Mouse (Mus musculus) urinary bladder, postnatal 36 days (tissue): ENCODE results near the gene E4f1.

ENCODE experiments used
- DNase-seq, 2 experiments: peaks; one replicate each; pipeline ENCODE4 v3.0.0; 2022; ENCODE audit warnings: low spot score in 2 of 2, mixed read lengths in 1 of 2

Gene E4f1

DNA sequence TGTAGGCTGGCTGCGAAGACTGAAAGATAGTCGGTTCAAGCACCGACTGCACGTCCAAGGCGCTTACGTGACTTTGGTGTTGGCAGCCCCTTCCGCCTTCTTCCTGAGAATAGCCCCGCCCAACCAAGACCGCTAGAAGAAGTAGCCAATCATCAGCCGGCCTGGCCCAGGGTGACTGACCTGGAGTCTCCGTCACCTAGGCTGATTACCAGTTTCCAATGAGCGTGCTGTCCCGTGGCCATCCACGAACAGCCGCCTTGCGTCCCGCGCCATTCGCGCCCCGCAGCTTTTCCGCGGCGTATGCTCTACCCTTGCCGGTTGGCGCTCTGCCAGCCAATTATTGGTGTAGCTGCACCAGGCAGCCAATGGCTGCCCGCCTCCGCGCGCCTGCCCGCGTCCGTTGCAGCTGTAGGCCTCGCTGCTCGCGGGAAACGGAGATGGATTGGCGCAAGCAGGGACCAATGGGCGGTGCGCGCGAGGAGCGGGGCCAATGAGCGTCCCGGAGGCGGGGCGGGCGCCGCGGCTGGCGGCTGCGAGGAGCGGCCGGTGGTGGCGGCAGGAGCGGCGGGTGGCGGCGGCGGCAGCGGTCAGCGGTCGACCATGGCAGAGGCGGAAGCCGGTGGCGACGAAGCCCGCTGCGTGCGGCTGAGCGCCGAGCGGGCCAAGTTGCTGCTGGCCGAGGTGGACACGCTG, at the start of gene E4f1, which contains the start of gene Pgp:
E4f1 (minus strand) TSS at position 404 of the 693 bp plus-strand sequence.
Pgp (plus strand) TSS at position 483 of the 693 bp plus-strand sequence.
- peak; percentile 97 to 98 for DNase-seq

DNA sequence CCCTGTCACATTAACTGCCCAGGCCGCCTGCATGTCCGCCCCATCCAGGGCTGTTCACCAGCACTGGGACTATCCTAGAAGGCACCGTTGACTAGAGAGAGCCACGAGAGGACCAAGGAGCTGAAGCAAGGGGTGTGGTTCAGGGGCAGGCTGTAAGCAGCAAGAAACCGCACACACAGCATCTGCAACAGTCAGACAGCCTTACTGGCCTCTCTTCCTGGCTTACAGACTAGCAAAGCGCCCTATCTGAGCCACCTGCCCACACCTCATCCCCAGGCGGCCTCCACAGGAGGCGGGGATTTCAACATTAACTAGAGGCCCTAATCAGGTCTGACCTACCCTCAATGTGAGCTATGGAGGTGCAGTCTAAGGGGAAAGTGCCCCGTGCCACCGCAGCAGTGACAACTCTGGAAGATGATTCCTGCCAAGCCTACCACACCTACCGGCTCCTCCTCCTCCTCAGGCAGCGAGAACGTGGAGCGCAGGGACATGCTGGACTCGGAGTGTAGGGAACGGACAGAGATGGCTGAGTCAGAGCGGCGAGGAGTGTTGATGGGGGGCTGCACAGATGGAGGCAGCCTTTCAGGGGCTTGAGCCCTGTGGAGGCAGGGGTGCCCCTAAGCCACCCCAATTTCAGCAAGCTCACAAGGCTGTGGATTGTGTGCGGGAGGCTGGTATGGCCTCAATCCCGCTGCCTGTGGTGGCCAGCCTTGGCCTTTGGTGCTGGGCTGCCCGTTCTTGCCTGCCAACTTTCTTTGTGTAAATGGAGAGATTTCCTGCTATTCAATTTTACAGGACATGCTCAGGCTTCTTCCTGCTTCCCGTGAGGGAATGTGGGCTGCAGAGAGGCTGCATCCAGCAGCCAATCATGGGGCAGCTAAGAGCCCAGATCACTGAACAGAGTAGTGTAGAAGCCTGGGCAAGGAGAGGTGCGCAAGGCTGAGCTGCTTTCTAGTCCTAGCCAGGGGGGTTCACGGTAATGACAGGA, 44.5 kb upstream of the E4f1 start:
- no peak for DNase-seq

DNA sequence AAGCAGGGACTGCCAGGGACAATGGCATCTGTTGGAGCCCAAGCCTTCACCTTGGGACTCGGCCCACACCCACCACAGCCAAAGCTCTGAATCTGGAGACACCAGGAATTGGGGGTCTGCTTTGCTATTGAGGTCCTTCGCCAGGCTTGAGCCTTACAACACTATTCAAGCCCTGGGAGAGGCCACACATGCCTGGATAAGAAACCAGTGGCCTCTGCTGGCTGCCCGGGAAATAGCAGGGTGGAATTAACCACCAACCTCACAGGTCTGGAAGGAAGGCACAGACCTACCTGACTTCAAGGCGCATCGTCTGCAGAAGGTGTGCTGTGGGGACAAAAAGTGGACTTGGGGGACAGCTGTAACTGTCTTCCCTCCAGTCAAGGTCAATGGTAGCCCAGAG, 43.5 kb upstream of the E4f1 start:
- peak; percentile 37 to 46 for DNase-seq

DNA sequence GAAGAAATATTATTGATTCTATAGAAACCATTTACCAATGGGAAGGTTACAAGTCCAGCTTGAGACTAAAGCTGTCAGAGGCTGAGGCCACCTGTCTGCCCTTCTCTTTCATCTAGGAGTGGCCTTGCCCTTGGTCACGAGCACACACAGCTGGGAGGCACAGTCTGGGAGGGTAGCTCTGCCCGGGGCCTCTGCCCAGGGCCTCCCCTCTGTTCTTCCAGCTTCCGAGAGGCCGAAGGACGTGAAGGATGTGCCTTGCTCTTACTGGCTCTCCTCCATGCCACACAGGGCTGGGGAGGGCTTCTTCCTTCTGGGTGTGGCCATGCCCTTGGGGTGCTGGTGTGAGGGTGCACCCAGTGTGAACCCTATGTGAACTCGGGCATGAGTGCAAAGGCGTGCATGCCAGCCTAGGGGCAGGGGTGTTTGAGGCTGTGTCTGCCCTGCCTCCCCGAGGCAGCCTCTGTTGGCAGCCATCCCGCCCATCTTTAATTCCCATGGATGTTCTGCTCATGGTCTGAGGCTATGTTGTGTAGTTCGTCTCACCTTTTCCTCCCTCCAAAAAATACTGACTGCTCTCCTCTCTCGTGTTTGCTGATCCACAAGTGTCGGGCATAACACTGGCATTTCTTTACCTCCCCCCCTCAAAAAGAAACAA, 37.8 kb upstream of the E4f1 start:
- DNase-seq, result no peak

DNA sequence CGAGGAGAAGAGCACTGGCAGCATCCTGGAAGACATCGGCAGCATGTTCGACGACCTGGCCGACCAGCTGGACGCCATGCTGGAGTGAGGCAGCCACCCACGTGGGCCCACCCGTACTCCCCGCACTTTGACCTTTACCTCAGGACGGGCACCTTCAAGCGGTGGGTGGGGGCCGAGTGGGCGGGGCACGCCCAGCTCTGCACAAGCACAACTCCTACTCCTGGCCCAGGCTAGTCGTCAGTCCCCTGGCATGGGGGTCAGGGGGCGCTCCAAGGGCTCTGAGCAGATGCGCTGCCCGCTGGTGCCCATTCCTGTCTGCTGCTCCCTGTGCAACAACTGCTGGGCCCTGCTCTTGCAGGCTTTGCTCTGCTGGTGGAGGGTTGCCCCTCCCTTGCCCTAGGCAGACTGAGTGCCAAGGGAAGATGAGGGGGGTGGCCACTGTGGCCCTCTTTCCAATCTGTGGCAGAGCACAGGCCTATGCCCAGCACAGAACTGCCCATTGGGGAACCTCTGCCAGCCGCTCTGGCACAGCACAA, 37.1 kb upstream of the E4f1 start:
- DNase-seq, result no peak

DNA sequence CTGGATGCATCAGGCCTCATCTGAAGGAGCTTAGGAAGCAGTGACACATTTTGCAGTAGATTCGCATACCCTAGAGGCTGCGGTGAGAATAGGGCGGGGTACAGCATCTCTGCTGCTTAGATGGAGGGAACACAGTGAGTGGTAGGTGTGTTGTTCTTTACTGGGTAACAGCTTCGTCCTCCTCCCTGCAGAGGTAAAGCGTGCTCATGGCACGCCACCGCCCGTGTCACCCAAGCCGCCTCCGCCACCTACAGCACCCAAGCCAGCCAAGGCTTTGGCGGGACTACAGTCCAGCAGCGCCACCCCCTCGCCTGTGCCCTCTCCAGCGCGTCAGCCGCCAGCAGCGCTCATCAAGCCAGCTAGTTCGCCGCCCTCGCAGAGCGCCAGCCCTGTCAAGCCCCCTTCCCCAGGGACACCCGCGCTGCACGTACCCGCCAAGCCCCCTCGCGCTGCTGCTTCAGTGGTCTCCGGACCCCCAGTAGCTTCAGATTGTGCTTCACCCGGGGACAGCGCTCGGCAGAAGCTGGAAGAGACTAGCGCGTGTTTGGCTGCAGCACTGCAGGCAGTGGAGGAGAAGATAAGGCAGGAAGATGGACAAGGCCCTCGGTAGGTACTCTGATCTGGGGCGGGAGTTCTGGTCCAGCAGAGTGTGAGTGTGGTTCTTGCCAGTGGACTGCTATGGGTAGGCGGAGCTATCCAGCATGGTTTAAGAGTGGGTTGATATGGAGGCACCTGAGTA, 36.4 kb upstream of the E4f1 start:
- DNase-seq, result no peak

DNA sequence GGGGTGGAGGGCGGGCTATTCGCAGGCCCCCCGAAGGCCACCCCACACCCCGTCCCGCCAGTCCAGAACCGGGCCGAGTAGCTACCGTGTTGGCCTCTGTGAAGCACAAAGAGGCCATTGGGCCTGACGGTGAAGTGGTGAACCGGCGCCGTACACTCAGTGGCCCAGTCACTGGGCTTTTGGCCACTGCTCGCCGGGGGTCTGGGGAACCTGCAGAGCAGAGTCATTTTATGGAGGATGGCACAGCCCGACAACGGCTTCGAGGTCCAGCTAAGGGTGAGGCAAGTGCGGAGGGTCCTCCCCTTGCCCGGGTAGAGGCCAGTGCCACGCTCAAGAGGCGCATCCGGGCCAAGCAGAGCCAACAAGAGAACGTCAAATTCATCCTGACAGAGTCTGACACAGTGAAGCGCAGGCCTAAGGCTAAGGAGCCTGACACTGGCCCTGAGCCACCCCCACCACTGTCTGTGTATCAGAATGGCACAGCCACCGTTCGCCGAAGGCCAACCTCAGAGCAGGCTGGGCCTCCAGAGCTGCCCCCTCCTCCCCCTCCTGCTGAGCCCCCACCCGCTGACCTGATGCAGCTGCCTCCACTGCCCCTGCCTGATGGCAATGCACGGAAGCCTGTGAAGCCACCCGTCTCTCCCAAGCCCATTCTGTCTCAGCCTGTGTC, 35.3 kb upstream of the E4f1 start:
- DNase-seq, result no peak

DNA sequence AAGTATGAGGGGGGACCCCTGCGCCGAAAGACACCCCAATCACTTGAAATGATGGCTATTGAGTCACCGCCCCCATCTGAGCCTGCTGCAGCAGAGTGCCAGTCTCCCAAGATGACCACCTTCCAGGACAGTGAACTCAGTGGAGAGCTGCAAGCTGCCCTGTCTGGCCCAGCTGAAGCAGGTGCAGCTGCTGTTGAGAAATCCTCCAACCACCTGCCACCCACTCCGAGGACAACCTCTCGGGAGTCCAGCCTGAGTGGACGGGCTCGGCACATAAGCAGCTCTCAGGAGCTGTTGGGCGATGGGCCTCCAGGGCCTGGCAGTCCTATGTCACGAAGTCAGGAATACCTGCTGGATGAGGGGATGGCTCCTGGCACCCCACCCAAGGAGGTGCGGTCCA, 34.0 kb upstream of the E4f1 start:
- DNase-seq, result no peak

DNA sequence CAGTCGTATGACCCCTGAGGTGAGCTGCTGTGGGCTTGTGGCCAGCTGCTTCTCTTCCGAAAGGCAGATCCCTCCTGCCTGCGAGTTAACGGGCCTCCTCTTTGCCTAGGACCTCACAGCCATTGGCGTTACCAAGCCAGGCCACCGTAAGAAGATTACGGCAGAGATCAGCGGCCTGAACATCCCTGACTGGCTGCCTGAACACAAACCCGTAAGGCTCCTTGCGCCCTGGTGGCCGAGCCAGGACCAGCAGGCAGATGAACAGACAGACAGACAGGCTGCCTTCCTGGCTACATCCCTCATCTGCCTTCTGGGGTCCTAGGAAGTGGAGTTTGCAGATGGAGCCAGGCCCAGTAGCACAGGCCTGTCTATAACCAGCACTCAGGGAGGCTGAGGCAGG, 32.1 kb upstream of the E4f1 start:
- DNase-seq, result no peak

DNA sequence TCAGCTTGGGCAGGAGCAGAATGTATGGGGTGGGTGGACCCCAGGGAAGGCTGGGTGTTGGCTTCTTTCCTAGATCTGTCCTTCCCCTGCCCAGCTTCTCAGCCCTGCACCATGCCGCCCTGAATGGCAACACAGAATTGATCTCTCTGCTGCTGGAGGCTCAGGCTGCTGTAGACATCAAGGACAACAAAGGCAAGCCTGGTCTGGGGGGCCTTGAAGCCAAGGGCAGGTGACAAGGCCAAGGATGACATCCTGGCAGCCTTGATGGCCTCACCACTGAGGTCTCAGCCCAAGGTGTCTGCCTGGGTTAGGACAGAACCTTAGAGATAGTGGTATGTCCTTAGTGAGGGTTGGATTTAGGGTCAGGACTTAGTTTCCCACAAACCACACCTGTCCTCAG, 25.9 kb upstream of the E4f1 start:
- DNase-seq, result no peak

DNA sequence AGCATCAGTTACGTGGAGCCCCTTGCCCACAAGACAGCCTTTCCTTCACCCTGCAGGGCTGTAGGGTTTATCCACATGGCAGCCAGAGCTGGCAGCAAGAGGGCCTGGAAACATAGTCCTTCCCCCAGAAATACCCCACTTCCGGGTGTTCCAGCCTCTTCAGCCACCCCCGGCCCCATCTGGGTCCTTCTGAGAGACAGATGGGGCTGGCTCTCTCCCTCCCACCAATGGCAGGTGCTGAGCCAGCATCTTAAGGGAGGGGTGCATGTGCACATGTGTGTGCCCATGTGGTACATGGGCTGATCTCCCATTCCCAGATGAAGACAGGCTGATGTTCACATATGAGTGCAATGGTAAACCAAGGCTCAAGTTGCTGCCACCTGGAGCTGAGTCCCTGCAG, 25.3 kb upstream of the E4f1 start:
- DNase-seq, result no peak

DNA sequence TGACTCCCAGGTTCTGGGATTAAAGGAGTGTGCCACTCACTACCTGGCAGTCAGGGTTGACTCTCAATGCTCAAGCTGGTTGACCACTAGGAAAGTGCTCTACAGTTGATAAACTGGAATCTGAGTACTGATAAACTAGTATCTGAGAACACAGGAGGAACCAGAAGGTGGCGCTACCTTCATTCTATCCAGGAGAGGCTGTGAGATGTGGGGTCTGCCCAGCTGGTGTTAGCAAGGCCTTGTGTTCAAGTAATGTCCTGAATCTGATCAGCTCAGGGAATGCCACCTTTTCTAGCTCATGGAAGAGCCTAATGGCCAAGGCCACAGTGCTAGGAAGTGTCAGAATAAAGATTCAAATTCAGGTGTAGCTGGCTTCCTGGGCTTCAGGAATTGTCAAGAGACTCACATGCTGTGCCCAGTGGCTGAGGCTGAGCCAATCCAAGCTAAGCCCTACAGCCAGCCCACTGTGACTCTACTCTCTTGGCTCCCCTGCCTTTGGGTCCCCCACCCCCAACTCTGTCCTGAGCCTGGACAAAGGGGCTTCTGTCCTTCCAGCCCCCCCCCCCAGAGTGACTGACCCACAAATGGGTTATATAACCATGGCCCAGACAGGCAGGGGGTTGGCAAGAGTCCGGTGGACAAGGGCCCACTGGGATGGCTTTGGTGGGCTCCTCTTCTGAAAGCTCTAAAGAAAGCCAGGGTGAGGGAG, 24.7 kb upstream of the E4f1 start:
- DNase-seq, result no peak

DNA sequence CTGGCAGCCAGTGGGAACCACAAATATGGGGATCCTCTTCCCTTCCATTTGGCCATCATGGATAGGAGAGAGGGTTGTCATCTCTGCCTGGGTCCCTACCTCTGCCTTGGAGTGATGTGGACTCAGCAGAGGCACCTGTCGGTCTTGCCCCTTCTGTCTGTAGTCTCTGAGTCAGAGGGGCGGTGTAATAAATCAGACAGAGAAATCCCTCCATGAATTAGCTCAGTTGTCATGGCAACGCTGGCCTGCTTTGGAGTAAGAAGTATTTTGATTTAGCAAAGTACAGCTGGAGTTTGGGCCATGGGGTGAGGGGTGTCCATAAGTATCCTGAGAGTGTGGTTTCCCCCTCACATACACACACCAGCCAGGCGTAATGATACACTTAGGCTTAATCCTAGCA, 20.3 kb upstream of the E4f1 start:
- no peak for DNase-seq

DNA sequence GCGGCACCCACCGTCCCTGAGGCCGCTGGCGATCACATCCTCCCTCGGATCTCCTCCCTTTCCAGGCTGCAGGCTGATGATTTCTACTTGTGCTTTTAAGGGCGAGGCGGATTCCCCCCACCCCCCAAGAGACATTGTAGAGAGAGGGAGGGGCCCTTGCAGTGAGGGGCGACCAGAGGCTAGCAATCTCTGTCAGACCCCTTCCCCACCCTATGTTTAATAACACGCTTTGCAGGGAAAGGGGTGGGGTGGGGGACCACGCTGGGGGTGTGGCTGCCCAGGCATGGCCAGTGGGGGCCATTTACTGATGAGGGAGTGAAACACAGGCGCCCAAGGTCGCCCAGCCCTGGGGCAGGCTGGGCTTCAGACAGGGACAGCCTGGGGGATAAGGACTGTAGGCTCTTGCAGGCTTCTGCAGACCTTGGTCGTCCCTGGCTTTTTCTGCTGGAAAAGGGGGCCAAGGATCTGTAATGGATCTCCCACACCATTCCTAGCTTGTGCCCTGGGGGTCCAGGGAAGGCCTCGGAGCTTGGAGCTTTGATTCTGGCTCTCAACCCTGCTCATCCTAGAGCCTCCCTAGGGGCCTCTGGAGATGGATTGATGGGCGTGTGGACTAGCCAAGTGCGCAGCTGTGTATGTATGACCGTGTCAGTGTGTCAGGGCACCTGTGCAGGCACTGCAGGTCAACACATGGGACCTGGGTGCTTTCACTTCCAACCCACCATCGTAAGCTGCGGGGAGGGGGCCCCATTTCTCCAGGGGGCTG, 19.3 kb upstream of the E4f1 start:
- DNase-seq, result no peak

DNA sequence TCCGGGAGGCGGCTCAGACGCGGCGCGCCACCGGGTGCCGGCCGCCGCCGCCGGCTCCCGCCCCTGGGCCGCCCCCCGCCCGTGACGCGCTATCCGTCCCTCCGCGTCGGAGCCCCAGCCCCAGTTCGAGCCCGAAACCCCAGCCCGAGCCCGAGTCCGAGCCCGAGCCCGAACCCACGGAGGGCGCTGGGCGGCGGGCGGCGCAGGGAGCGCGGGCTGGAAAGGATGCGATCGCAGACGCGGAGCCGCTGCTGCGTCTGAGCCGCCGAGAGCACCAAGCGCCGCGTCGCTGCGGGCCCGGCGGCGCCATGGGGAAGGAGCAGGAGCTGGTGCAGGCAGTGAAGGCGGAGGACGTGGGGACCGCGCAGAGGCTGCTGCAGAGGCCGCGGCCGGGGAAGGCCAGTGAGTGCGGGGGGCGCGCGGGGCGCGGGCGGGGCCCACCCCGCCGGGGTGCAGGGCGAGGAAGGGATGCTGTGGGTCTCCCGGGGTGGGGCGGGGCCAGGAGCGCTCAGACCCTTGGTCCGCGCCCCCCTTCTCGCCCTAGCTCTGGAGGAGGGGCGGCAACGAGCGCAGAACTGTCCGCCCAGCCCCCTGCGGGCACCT, 18.6 kb upstream of the E4f1 start:
- DNase-seq, result no peak

DNA sequence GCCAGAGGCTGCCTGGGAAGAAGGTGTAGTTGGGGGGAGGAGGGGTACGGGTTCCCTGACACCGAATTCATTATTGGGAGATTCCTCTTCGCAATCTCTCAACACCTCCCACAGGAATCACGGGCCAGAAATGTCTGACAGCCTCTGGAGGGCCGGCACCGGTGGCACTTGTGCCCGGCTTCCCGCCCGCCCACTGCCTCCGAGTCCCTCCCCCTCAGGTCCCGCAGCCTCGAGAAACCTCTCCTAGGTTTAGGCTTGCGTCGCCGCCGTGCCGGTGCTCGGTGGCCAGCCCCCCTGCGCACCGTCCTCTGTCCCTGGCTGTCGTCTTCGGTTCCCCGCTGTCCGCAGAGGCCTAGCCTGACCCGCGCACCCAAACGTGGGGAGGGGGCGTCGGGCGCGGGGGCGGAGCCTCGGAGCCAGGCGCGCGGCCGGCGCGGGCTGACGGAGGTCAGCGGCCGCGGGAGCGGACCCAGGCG, 18.1 kb upstream of the E4f1 start, which contains the start of gene Caskin1:
Caskin1 (plus strand) TSS at position 416 of the 476 bp plus-strand sequence.
- no peak for DNase-seq

DNA sequence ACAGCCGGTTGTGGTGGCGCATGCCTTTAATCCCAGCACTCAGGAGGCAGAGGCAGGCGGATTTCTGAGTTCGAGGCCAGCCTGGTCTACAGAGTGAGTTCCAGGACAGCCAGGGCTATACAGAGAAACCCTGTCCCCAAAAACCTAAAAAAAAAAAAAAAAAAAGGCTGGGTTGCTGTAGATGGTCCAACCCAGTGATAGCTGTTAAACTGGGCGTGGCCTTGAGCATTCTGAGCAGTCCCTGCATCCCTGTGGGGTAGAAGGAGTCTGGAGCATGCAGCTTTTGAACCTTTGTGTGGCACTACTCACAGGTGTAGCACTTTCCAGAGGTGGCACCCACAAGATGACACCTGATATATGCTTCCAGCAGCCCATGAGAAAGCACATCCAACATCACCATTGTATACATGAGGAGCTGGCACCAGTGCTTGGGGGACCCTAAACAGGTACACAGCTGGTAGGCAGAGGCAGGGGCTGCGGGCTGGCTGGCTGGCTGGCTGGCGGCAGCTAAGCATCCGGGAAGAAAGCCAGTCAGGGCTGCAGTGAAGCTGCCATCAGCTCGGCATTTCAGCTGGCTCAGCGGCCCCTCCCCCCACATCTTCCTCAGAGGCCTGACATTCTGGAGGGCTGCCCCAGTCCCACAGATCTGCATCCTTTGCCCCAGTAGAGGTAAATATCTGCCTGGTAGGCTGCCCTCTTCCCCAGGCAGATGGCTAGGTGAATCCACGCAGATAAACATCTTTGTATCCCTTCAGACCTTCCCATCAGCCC, 15.2 kb upstream of the E4f1 start:
- DNase-seq, result no peak

DNA sequence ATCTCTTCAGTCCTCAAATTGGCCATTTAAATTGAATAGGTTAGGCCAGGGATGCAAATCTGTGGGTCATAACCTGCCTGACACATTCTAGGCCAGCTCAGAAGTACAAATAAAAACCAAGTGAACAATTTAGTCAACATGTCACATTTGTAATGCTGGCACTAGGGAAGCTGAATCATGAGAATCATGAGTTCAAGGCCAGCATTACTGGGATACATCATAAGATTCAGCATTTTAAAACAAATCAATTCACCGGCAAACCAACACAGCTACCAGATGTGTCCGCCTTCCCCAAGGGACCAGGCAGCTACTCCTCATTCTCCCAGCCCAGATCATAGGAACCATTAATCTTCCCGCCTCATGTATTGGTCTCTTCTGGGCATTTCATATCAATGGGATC, 13.4 kb upstream of the E4f1 start:
- no peak for DNase-seq
